Mouse (Mus musculus): ENCODE results near the gene Nelfcd. TPM values are rescaled to one million over a fixed set of nuclear protein-coding genes. Genes with fewer than 3 reads are reported as not detected.

Nelfcd gene
- total RNA-seq, 2 experiments from 2014 or later: 58.5 to 59.7 TPM

GRCm38 (mm10) chr2:174470786-174471405, 55.3 kb downstream of the Nelfcd start:
- intact Hi-C loops (cut with DNase I): loop anchor here (10.0 kb wide), 1 partner anchor 204 kb away; no protein-coding TSS in a partner anchor
- DNase-seq: no peak

DNA sequence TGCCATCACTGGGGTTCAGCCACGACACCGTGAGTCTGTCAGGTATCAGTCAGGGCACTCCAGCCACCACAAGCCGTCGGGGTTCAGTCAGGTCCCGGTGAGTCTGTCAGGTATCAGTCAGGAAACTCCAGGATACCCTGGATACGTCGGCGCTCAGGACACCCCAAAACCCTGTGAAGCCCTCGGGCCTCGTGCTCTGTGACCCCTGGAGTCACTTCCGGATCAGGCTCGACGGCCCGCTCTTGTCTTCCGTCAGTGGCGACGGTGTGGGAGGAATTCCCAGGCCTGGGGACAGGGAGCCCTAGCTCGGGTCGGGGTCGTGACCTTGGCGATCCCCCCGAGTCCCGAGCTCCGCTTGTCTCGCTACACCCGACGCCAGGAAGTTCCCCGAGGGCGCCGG, 56.8 kb downstream of the Nelfcd start:
- intact Hi-C loops (cut with DNase I): loop anchor here (10.0 kb wide), 1 partner anchor 202 kb away; no protein-coding TSS in a partner anchor
- no peak for DNase-seq

GRCm38 (mm10) chr2:174472818-174473549, 57.4 kb downstream of the Nelfcd start, which contains the start of gene Prelid3b:
TSS of gene Prelid3b (minus strand) at chr2:174473081.
- intact Hi-C loops (cut with DNase I): loop anchor here (10.0 kb wide), 1 partner anchor 202 kb away; no protein-coding TSS in a partner anchor
- DNase-seq: peak; percentile 100

DNA sequence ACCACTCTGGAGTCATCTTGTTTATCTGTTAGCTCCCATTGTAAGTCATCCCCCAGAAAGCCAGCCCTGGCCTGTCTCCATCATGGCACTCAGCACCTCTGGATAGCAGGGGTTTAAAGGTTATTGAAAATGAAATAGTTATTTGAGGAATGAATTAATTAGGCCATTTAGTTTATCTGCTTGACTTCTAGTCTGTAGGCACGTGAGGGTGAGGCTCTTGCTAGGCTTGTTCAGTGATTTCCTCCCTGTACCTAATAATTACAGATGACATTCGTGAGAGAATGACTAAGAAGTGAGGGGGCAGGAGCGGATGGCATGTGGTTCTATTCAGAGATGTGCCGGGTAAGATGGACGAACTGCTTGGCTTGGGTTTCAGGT, 57.9 kb downstream of the Nelfcd start:
- intact Hi-C loops (cut with DNase I): loop anchor here (10.0 kb wide), 1 partner anchor 201 kb away; no protein-coding TSS in a partner anchor
- no peak for DNase-seq

Other genes with a start within 250 kb of the Nelfcd start
- gene Gnas, start 131.5 kb upstream of the Nelfcd start, total RNA-seq (2021): 1,000 to 10,000 TPM; 1,551 to 1,677 TPM
- 1 to 10 TPM; 2.0 to 2.2 TPM for gene Gm20721, start 69.1 kb upstream of the Nelfcd start, total RNA-seq (2021)
- gene Ctsz, start 23.2 kb downstream of the Nelfcd start, total RNA-seq (2021): 10 to 100 TPM; 31.5 to 33.5 TPM
- not detected for gene Tubb1, start 34.9 kb downstream of the Nelfcd start, total RNA-seq (2021)
- gene Atp5e, start 48.3 kb downstream of the Nelfcd start, total RNA-seq (2021): 100 to 1,000 TPM; 318 to 338 TPM
- gene Prelid3b, start 57.3 kb downstream of the Nelfcd start, total RNA-seq (2021): 10 to 100 TPM; 54.4 to 57.0 TPM
- gene Zfp831, start 227.7 kb downstream of the Nelfcd start, total RNA-seq (2021): under 1 TPM; 0.30 to 0.52 TPM